Mouse (Mus musculus) small intestine, adult 2 months (tissue): ENCODE data around the gene N4bp2l2. TPM values are rescaled to one million over a fixed set of nuclear protein-coding genes. Genes with fewer than 3 reads are reported as not detected.
"Not testable (repeated sequence)": the region's sequence is repeated elsewhere in the genome, so short reads cannot be mapped to it uniquely, and the experiment has no call there.

Experiments
- H3K27ac ChIP-seq: fragments of 200-500 bp; 2 replicates; pipeline ENCODE4 v1.5.1; 2012; ENCODE audit warnings: low read depth, low read length, control low read depth, inconsistent platforms; ENCODE audit not compliant: insufficient read depth
- H3K27me3 ChIP-seq: fragments of 200-500 bp; 2 replicates; pipeline ENCODE4 v1.6.1; 2012; ENCODE audit warnings: mild to moderate bottlenecking, moderate library complexity, low read length, inconsistent platforms; ENCODE audit not compliant: control insufficient read depth, insufficient read depth
- H3K36me3 ChIP-seq: fragments of 200-500 bp; 2 replicates; pipeline ENCODE4 v1.6.1; 2012; ENCODE audit warnings: mild to moderate bottlenecking, low read length, control low read depth, inconsistent platforms; ENCODE audit not compliant: control insufficient read depth, insufficient read depth
- H3K4me1 ChIP-seq: fragments of 200-500 bp; 2 replicates; pipeline ENCODE4 v1.6.1; 2012; ENCODE audit warnings: low read length, inconsistent platforms, mixed read lengths; ENCODE audit not compliant: control insufficient read depth, insufficient read depth, insufficient read length
- H3K4me3 ChIP-seq: fragments of 200-500 bp; 2 replicates; pipeline ENCODE4 v1.5.1; 2012; ENCODE audit warnings: low read depth, mild to moderate bottlenecking, control low read depth, inconsistent platforms, low read length, moderate library complexity
- CTCF ChIP-seq: fragments of 200-500 bp; IDR thresholded peaks from 2 replicates; pipeline ENCODE4 v1.5.1; 2012; ENCODE audit warnings: low read depth, mild to moderate bottlenecking, control low read depth, inconsistent platforms, low read length, moderate library complexity, mixed read lengths; ENCODE audit not compliant: insufficient replicate concordance, insufficient read length; ENCODE audit errors: extremely low read depth
- POLR2A ChIP-seq: fragments of 200-500 bp; IDR thresholded peaks from 2 replicates; pipeline ENCODE4 v1.6.1; 2012; ENCODE audit warnings: low read depth, mild to moderate bottlenecking, control low read depth, inconsistent platforms, low read length, moderate library complexity
- WGBS: fragments of 180-500 bp; shearing (Covaris S2); methylation state at CpG from one replicate; pipeline ENCODE4 v1.1.7; 2018; 5-methylcytosine and 5-hydroxymethylcytosine counted together
- polyA plus RNA-seq: library from polyadenylated mRNA; depleted of rRNA; stranded (reverse); fragments of >200 nt; gene quantifications from 2 replicates; pipeline ENCODE4 v1.2.3, GENCODE M21; 2012

Gene N4bp2l2
- polyA plus RNA-seq, 1 experiment, result 1.7 TPM

DNA sequence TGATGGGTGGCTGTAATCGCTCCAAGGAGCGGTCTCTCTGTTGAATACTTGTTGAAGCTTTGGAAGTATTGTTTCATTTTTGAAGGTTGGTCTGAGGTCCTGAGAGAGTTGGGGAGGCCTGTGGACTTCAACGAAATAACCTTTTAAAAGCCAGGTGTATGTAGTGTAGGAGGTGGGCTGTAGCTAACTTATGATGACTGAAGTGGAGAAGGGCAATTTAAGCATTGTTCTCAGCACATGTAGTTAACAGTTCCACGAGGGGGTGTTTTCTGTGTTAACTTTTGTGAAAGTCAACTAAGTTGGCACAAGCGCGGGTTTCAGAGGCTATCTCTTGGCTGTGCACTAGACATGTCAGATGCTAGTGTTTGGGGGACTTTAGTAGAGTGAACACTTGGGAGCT lies 8.9 kb upstream of the N4bp2l2 start:
- H3K27ac ChIP-seq, result no peak overlapping the region
- no peak for TF ChIP-seq POLR2A
- TF ChIP-seq CTCF, result no peak
- H3K4me1 ChIP-seq, result no peaks in the 10 kb centered on the region
- H3K36me3 ChIP-seq, result no peaks in the 10 kb centered on the region
- WGBS, result 22% methylated on average over 6 of the region's 6 CpGs
- no peak overlapping the region for H3K4me3 ChIP-seq
- no peaks in the 10 kb centered on the region for H3K27me3 ChIP-seq

DNA sequence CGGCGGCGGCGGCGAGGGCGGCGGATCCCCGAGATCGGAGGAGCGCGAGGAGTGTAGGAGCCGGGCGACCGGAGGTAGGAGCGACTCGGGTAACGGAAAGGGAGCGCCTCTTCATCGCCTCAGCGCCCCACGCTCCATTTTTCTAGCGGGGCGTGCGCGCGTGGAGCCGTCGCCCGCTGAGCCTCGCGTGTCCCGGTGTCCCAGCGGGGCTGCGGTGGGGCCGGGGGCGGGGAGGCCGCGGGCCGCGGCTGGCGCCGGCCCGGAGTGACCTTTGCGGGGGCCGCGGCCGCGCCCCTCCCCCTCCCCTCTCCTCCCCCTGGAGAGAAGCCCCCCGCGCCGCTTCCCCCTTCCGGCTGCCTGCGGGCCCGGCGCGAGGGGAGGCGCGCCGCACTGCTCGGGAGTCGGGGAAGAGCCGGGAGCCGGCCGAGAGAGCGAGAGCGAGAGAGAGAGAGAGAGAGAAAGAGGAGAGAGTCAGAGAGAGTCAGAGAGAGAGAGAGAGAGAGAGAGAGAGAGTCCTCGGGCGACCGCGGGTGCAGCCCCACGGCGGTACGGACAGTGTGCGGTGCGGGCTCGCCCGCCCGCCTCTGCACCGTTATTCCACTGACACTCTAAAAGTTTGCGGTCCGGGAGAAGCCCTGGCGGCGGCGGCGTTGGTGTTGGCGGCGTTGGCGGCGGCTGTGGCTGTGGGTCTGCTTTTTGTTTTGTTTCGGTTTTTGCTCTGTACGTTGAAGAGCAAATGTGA lies 8.1 kb upstream of the N4bp2l2 start:
- TF ChIP-seq POLR2A (no peak), CTCF (no peak)
- H3K4me3 ChIP-seq, result peak overlapping the region; percentile 100
- no peaks in the 10 kb centered on the region for H3K4me1 ChIP-seq
- no peaks in the 10 kb centered on the region for H3K27me3 ChIP-seq
- H3K36me3 ChIP-seq, result no peaks in the 10 kb centered on the region
- under 1% methylated on average over 81 of the region's 91 CpGs for WGBS
- 0 out of 2 replicates have a peak overlapping the region, but pooled peaks have one; percentile 38 for H3K27ac ChIP-seq

DNA sequence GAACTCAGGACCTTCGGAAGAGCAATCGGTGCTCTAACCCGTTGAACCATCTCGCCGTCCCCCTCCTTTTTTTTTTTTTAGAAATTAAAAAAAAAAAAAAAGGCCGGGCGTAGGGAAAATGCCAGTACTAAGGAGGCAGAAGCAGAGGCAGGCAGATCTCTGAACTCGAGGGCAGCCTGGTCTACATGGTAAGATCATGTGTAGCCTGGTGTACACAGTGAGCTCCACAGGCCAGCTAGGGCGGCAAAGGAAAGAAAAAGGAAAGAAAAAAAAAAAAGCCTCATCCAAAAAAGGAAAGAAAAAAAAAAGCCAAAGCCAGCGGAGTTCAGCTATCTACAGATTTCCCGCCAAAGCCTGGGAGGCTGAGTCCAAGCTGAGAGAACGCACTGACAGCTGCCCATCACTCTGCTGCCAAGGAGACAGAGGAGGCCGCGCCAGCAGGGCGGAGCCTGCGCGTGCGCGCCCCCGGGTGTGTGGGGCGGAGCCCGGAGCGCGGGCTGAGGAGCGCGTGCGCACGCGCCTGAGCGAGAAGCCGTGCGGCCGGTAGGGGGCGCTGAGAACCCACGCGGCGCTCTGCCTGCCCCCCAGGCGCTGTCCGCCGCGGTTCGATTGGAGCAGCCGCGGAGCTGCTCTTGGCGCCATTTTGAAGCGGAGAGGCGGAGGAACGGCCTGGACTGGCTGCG lies 7.3 kb upstream of the N4bp2l2 start, which contains the start of gene Pds5b:
Gene Pds5b, plus strand, starts transcription at position 587 of the 683 bp plus-strand sequence.
- TF ChIP-seq CTCF (peak; percentile 85), POLR2A (0 out of 2 replicates have a peak, but pooled peaks have one; percentile 18)
- Histone ChIP-seq H3K4me3 (peak within 1 kb of the TSS; percentile 100), H3K36me3 (no peaks in the 10 kb centered on the region), H3K27ac (0 out of 2 replicates have a peak within 1 kb of the TSS, but pooled peaks have one; percentile 38), H3K4me1 (no peaks in the 10 kb centered on the region), H3K27me3 (no peaks in the 10 kb centered on the region)
- WGBS, result 12% methylated on average over 49 of the region's 49 CpGs

DNA sequence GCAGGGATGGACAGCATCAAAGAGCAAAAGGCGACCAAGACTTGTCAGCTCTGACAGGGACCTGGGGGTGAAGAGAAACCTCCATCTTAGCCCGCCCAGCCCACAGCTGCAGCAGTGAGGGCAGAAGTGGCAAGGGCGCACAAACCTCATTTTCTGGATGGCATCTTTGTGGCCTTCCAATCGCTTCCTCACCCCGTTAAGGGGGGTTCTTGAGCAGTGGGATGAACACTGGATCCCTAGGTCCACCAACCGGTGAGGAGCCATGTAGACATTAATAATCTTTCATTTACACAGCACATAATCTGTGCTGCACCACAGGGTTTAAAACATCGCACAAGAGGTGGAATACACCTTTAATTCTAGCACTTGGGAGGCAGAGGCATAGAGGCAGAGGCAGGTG lies 6.4 kb upstream of the N4bp2l2 start:
- Histone ChIP-seq H3K27me3 (no peaks in the 10 kb centered on the region), H3K27ac (no peak overlapping the region), H3K4me3 (no peak overlapping the region), H3K4me1 (no peaks in the 10 kb centered on the region), H3K36me3 (no peaks in the 10 kb centered on the region)
- 93% methylated on average over 7 of the region's 7 CpGs for WGBS
- TF ChIP-seq POLR2A (no peak), CTCF (no peak)

DNA sequence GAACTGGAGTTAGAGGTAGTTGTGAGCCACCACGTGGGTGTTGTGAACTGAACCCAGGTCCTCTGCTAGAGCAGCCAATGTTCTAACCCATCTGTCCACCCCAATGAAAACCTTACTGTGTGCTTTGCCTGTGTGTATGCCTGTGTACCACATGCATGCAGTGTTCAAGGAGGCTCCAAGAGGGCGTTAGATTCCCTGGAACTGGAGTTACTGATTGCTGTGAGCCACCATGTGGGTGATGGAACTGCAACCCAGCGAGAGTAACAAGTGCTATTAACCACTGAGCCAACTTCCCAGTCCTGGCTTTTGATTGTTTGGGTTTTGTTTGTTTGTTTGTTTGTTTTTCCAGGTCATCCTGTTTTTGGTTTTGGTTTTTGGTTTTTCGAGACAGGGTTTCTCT lies 2.7 kb upstream of the N4bp2l2 start:
- Histone ChIP-seq H3K4me1 (no peaks in the 10 kb centered on the region), H3K27ac (no peak overlapping the region), H3K4me3 (no peak overlapping the region), H3K36me3 (no peaks in the 10 kb centered on the region), H3K27me3 (no peaks in the 10 kb centered on the region)
- WGBS, result 62% methylated on average over 4 of the region's 4 CpGs
- no peak for TF ChIP-seq CTCF

DNA sequence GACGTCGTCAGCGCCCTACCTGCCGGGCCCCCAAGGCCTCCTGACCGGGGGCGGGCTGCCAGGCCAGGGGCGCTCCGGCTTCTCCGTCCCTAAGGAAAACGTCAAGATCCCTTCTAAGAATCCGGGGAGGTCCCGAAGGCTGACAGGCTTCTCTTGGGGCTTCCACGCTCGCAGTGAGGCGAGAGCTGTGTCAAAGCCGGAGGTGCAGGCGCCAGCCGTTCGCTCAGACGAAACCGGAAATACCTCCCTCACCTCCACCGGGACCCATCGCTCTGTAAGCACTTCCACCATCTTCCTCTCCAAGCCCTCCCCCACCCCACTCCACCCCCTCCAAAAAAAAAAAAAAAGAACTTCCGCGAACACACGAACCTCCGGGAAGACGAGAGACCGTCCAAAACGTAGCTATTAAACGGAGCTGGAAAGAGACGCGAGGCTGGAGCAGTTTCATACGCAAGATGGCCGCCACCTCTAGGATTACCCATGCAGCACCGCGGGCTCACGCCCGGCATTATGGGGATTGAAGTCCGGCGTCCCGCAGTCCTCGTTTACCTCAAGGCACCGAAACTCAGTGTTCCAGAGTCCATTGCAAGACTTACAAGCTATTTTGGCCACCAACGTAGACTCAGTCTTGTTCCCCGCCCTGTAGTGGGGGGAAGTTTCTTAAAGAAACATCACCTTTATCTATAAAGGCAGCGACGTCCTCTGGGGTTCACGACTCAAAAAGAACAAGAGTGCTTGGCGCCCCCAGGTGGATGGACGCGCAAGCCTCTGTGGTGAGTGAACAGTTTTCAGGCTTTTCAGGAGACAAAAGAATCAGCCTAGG lies 640 bp downstream of the N4bp2l2 start:
- H3K4me3 ChIP-seq, result peak overlapping the region; percentile 94
- TF ChIP-seq POLR2A, result 0 out of 2 replicates have a peak, but pooled peaks have one; percentile 9
- TF ChIP-seq CTCF, result peak; percentile 92
- under 1% methylated on average over 52 of the region's 52 CpGs for WGBS
- peaks cover 15% of the 10 kb centered on the region for H3K36me3 ChIP-seq
- H3K4me1 ChIP-seq, result no peaks in the 10 kb centered on the region
- peak overlapping the region; percentile 93 for H3K27ac ChIP-seq
- no peaks in the 10 kb centered on the region for H3K27me3 ChIP-seq

GRCm38 (mm10) chr5:150664794-150665131 lies 1.2 kb downstream of the N4bp2l2 start:
- no peaks in the 10 kb centered on the region for H3K27me3 ChIP-seq
- H3K27ac ChIP-seq, result peak overlapping the region; percentile 93
- no peaks in the 10 kb centered on the region for H3K4me1 ChIP-seq
- WGBS, result under 1% methylated on average over 10 of the region's 10 CpGs
- peak overlapping the region; percentile 94 for H3K4me3 ChIP-seq
- no peak for TF ChIP-seq POLR2A
- no peak for TF ChIP-seq CTCF
- H3K36me3 ChIP-seq, result peaks cover 16% of the 10 kb centered on the region

GRCm38 (mm10) chr5:150663926-150664325 lies 2.1 kb downstream of the N4bp2l2 start:
- Histone ChIP-seq H3K36me3 (peaks cover 16% of the 10 kb centered on the region), H3K4me3 (peak overlapping the region; percentile 23; the same call in 1 of the 2 replicates)
- not testable (repeated sequence) for H3K27ac ChIP-seq, H3K27me3 ChIP-seq, H3K4me1 ChIP-seq
- 47% methylated on average over 7 of the region's 7 CpGs for WGBS

- H3K4me3 ChIP-seq, H3K27ac ChIP-seq, H3K4me1 ChIP-seq, H3K27me3 ChIP-seq: not testable (repeated sequence)
- WGBS, result 87% methylated on average over 3 of the region's 3 CpGs
- H3K36me3 ChIP-seq, result peaks cover 16% of the 10 kb centered on the region
These were observed 5.7 kb downstream of the N4bp2l2 start for GRCm38 (mm10) chr5:150660296-150660695.

DNA sequence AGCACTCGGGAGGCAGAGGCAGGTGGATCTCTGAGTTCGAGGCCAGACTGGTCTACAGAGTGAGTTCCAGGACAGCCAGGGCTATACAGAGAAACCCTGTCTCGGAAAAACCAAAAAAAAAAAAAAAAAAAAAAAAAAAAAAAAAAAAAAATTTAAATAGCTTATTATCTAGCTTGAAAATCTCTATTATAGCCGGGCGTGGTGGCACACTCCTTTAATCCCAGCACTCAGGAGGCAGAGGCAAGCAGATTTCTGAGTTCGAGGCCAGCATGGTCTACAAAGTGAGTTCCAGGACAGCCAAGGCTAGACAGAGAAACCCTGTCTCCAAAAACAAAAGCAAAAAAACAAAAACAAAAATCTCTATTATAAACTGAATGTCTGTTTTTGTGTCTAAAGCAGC lies 6.6 kb downstream of the N4bp2l2 start:
- not testable (repeated sequence) for H3K4me1 ChIP-seq, H3K27me3 ChIP-seq, H3K4me3 ChIP-seq, H3K27ac ChIP-seq
- 82% methylated on average over 6 of the region's 6 CpGs for WGBS
- H3K36me3 ChIP-seq, result peaks cover 19% of the 10 kb centered on the region
